Mouse (Mus musculus) lung, adult 2 months (tissue): ENCODE data around the gene C2cd3. TPM values are rescaled to one million over a fixed set of nuclear protein-coding genes. Genes with fewer than 3 reads are reported as not detected.

Experiments
- DNase-seq: peaks from one replicate; pipeline ENCODE4 v3.0.0; 2022
- H3K4me1 ChIP-seq: fragments of 200-500 bp; 2 replicates; pipeline ENCODE4 v1.6.1; 2011; ENCODE audit warnings: low read length; ENCODE audit not compliant: control insufficient read depth, insufficient read depth
- H3K4me3 ChIP-seq: fragments of 200-500 bp; replicated peaks from 2 replicates; pipeline ENCODE3; 2011; ENCODE audit warnings: low read depth, mild to moderate bottlenecking, control low read depth, low read length; ENCODE audit errors: extremely low read depth
- CTCF ChIP-seq: fragments of 200-500 bp; IDR thresholded peaks from 2 replicates; pipeline ENCODE4 v1.5.1; 2011; ENCODE audit warnings: mild to moderate bottlenecking, low read length, control low read depth; ENCODE audit not compliant: insufficient read depth
- POLR2A ChIP-seq: fragments of 200-500 bp; IDR thresholded peaks from 2 replicates; pipeline ENCODE4 v1.6.1; 2011; ENCODE audit warnings: low read depth, mild to moderate bottlenecking, control low read depth, low read length, borderline replicate concordance; ENCODE audit errors: extremely low read depth
- WGBS: fragments of 180-500 bp; shearing (Covaris S2); methylation state at CpG from one replicate; pipeline ENCODE4 v1.1.7; 2018; 5-methylcytosine and 5-hydroxymethylcytosine counted together
- polyA plus RNA-seq: library from polyadenylated mRNA; depleted of rRNA; stranded (reverse); fragments of >200 nt; gene quantifications from 2 replicates; pipeline ENCODE4 v1.2.3, GENCODE M21; 2012; rRNA removed

C2cd3 gene
- polyA plus RNA-seq, 1 experiment = 16.6 TPM

DNA sequence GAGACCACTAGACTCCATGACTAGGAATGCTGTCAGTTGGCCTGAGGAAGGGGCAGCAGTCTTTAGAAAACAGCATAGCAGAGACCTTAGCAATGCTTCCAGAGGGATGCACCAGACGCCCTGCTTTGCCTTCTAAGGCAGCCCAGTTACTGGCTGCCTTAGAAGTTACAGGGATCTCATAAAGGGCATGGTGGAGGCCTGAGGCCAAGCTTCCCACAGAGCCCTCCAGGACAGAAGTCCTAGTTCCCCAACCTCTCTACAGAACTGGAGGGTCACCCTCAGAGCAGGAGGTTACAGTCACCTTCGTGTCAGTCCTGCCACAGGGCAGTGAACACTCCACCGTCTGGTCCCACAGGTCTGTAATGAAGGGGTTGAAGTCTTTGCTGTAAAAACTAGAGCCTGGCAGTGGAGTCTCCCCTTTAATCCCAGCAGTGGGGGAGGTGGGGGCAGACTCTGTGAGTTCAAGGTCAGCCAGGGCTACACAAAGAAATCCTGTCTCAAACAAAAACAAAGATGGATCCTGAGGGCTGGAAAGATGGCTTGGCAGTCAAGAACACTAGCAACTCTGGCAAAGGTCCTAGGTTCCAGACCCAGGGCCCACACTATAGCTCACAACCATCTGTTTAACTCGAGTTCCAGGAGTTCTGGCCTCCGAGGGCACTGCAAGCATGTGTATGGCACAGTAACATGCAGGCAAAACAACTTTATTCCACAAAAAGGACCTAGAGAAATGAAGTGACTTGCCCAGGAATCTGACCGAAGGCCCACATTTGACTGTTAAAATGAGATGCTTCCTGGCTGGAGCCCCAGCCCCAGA is 129.2 kb downstream of the C2cd3 start:
- WGBS = 54% methylated on average over 6 of the region's 6 CpGs
- no peak for DNase-seq
- Histone ChIP-seq H3K4me1 (peaks cover 19% of the 10 kb centered on the region), H3K4me3 (no peak overlapping the region)
- TF ChIP-seq POLR2A = peak; percentile 75; the same call in 1 of the 2 replicates
- no peak for TF ChIP-seq CTCF

DNA sequence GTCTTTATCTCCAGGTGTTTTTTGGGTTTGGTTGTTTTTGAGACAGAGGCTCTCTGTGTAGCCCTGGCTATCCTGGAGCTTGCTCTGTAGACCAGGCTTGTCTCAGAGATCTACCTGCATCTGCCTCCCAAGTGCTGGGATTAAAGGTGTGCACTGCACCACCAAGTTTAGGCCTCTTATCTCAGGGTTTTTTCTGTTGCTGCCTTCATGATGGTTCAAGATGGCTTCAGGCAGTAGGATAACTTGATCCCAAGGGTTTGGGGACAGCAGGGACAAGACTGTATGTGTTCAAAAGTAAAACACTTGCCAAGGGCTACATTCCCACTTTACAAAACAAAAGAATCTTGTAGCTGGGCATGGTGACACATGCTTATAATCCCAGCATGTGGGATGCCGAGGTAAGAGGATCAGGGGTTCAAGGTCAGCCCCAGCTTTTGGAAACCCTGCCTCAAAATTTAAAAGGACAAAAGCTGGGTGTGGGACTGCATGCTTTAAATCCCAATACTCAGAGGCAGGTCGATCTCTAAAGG is 129.9 kb downstream of the C2cd3 start:
- peaks cover 13% of the 10 kb centered on the region; the same call in 1 of the 2 replicates for H3K4me1 ChIP-seq
- TF ChIP-seq POLR2A (no peak), CTCF (no peak)
- WGBS = 34% methylated on average over 2 of the region's 2 CpGs
- no peak for DNase-seq
- no peak overlapping the region for H3K4me3 ChIP-seq

DNA sequence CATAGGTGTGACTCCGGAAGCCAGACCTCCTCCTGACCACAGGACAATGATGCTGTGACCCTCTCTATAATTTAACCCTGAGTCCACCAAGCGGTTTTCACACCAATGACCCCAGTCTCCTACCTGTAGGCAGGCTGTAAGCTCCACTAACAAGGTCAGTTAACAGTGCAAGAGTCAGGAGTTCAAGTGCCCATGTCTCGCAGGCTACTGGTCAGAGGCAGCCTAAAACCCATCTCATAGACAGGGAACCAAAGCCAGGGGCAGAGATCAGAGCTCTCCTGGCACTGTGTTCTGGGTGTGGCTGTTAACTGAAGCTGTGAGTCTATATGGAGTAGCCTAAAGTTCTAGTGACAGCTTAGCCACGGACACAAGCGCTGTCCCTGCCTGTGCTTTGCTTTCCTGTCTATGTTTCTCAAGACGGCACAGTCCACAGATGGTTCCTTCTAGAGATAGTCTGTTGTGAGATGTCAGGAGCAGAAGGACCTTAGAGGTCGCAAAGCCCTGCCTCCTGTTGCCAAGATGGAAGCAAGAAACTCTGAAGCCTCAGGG is 130.4 kb downstream of the C2cd3 start:
- peaks cover 10% of the 10 kb centered on the region; the same call in 1 of the 2 replicates for H3K4me1 ChIP-seq
- no peak for DNase-seq
- no peak overlapping the region for H3K4me3 ChIP-seq
- TF ChIP-seq CTCF = no peak
- TF ChIP-seq POLR2A = peak; percentile 44; the same call in 1 of the 2 replicates
- 48% methylated on average over 7 of the region's 7 CpGs for WGBS

DNA sequence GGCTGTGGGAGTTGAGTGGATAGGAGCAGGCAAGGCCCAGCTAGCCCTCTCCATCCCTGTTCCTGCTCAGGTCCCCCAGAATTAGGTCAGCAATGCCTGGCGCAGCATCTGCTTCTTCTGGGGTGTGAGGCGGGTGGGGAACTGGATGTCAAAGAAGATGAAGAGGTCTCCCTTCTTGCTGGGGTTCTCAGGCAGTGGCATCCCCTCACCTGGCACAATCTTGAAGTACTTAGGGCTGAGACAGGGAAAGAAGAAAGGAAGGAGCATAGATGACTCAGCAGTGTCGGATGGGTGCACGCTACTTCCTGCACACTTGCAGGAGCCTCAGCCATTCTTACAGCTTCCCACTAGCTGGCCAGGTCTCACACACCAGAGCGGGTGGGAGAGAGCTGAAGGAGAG is 131.0 kb downstream of the C2cd3 start:
- Histone ChIP-seq H3K4me3 (no peak overlapping the region), H3K4me1 (peaks cover 10% of the 10 kb centered on the region; the same call in 1 of the 2 replicates)
- TF ChIP-seq POLR2A (peak; percentile 47; the same call in 1 of the 2 replicates), CTCF (no peak)
- WGBS = 48% methylated on average over 5 of the region's 5 CpGs
- no peak for DNase-seq

DNA sequence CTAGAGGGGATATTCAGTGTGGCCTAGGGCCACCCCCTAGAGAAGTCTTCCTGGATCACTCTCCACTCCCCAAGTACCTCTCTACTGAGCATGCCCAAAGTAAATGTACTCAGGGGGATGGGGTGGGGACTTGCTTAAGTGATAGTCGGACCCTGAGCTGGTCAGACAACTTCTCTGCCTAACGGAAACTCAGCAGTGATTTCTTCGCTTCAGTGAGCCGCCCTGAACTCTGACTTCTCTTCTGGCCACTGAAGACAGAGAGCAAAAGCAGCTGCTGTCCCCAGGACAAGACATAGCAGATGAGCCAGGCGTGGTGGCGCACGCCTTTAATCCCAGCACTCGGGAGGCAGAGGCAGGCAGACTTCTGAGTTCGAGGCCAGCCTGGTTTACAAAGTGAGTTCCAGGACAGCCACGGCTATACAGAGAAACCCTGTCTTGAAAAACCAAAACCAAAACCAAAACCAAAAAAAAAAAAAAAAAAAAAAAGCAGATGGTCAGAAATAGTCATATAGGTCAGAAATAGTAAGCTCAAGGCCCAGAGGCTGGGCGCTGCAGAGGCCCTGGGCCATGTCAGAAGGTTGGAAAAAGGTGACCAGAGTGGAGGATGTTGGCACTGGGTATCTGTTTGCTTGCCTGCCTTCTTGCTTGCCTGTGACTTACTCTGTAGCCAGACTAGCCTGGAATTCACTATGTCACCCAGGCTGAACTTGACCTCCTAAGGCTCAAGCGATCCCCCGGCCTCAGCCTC is 132.9 kb downstream of the C2cd3 start:
- Histone ChIP-seq H3K4me1 (peaks cover 10% of the 10 kb centered on the region; the same call in 1 of the 2 replicates), H3K4me3 (no peak overlapping the region)
- no peak for DNase-seq
- WGBS = 64% methylated on average over 13 of the region's 13 CpGs
- TF ChIP-seq CTCF (no peak), POLR2A (0 out of 2 replicates have a peak, but pooled peaks have one; percentile 6)

DNA sequence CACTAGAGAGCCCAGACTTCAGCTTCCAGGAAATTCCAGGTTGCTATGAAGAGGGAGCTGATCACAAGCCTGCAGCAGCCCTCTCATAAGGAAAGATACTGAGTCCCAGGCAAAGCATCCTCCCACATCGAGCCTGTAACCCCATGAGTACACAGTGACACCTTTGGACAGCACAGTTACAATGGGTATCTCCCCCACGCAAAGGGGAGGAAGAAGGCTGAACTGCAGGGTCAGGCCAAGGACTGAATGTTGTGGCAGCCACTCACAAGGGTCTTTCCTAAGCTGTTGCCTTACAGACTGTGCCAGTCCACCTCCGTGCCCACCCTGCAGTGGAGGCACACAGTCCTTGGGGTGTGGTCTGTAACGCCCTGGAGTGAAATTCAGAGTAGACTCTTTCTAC is 134.5 kb downstream of the C2cd3 start:
- 58% methylated on average over 4 of the region's 4 CpGs for WGBS
- no peak for DNase-seq
- H3K4me3 ChIP-seq = no peak overlapping the region
- H3K4me1 ChIP-seq = peaks cover 10% of the 10 kb centered on the region; the same call in 1 of the 2 replicates
- TF ChIP-seq POLR2A (no peak), CTCF (no peak)

DNA sequence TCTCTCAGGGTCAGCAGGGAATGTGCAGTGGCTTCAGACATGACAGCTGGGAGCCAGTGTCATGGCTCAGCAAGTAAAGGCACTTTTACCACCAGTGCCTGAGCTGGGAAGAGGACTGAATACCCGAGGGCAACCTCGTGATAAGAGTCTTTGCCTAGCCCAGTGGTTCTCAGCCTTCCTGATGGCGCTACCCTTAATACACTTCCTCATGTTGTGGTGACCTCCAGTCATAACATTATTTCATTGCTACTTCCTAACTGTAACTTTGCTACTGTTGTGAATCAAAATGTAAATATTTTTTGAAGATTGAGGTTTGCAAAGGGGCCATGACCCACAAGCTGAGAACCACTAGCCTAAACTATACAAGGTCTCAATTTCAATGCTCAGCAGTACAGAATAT is 136.6 kb downstream of the C2cd3 start:
- Histone ChIP-seq H3K4me3 (no peak overlapping the region), H3K4me1 (peaks cover 4% of the 10 kb centered on the region; the same call in 1 of the 2 replicates)
- DNase-seq = no peak
- 37% methylated on average over 3 of the region's 3 CpGs for WGBS
- TF ChIP-seq POLR2A = no peak
- no peak for TF ChIP-seq CTCF

DNA sequence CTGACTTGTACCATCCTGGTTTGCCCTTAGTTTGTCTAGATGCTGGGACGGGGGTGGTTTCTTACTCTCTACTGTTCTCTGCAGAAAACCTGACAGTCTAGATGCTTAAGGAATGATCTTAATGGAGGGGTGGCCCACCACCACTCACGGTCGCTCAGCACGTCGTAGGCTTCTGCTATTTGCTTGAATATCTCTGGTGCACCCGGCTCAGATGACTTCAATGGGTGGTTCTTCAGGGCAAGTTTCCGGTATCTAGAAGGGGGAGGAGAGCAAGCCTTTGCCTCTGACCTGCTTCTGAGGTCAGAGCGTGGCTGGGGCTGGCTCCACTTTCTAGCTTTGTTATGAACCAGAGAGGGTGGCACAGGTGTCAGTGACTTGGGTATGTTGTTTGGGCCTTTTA is 139.6 kb downstream of the C2cd3 start:
- H3K4me1 ChIP-seq = no peaks in the 10 kb centered on the region
- TF ChIP-seq POLR2A = no peak
- no peak for TF ChIP-seq CTCF
- DNase-seq = no peak
- H3K4me3 ChIP-seq = no peak overlapping the region
- WGBS = 61% methylated on average over 8 of the region's 8 CpGs

DNA sequence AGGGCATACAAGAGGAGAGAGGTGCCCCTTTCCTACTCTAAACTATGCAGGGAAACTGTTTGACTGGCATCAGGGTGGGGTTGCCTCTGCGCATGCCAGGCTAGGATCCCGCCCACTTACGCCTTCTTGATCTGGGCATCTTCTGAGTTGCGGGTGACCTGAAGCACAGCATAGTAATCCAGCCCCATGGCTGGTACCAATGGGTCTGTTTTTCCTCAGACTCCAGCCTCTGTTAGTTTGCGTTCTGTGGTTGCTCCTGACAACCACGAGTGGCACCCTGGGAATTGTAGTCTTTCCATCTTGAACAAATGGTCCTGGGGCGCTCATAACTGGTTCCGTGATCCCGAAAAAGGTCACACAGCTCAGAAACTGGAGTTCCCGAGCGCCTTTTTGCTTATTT is 142.5 kb downstream of the C2cd3 start, which contains the start of gene Dnajb13:
TSS of gene Dnajb13 (minus strand) at position 388 of the 400 bp plus-strand sequence.
- H3K4me3 ChIP-seq = no peak within 1 kb of the TSS
- H3K4me1 ChIP-seq = no peaks in the 10 kb centered on the region
- WGBS = 51% methylated on average over 11 of the region's 11 CpGs
- no peak for DNase-seq
- TF ChIP-seq POLR2A (no peak), CTCF (no peak)

Other genes with a start within 250 kb of the C2cd3 start
- 4.6 and 5.9 TPM in 2 replicates for gene Lipt2, start 213.0 kb upstream of the C2cd3 start, polyA plus RNA-seq
- 5.8 and 6.4 TPM in 2 replicates for gene Kcne3, start 195.7 kb upstream of the C2cd3 start, polyA plus RNA-seq
- 4.6 and 5.0 TPM in 2 replicates for gene Pgm2l1, start 144.8 kb upstream of the C2cd3 start, polyA plus RNA-seq
- 0.77 and 1.2 TPM in 2 replicates for gene P4ha3, start 86.7 kb upstream of the C2cd3 start, polyA plus RNA-seq
- gene Ppme1, start 74 bp downstream of the C2cd3 start, polyA plus RNA-seq = 77.0 and 93.3 TPM in 2 replicates
- gene Ucp3, start 100.8 kb downstream of the C2cd3 start, polyA plus RNA-seq = 5.0 and 7.8 TPM in 2 replicates
- 467 and 695 TPM in 2 replicates for gene Ucp2, start 121.1 kb downstream of the C2cd3 start, polyA plus RNA-seq
- gene Dnajb13, start 142.7 kb downstream of the C2cd3 start, polyA plus RNA-seq = 8.3 and 15.2 TPM in 2 replicates
- gene Coa4, start 164.8 kb downstream of the C2cd3 start, polyA plus RNA-seq = 8.5 and 9.0 TPM in 2 replicates
- 30.3 and 42.9 TPM in 2 replicates for gene Rab6a, start 235.2 kb downstream of the C2cd3 start, polyA plus RNA-seq
- gene Mrpl48, start 236.1 kb downstream of the C2cd3 start, polyA plus RNA-seq = 5.9 and 10.4 TPM in 2 replicates